Mouse (Mus musculus) G1E (cell line): Measurements from ENCODE around the gene Lpo. TPM values are rescaled to one million over a fixed set of nuclear protein-coding genes. Genes with fewer than 3 reads are reported as not detected.
"Not testable (repeated sequence)": the region's sequence is repeated elsewhere in the genome, so short reads cannot be mapped to it uniquely, and the experiment has no call there.

ENCODE experiments used
- ATAC-seq: 2 replicates; pipeline ENCODE4 v1.8.0; 2016; ENCODE audit warnings: mild to moderate bottlenecking; ENCODE audit not compliant: insufficient number of reproducible peaks, poor library complexity, low FRiP score, severe bottlenecking; ENCODE audit errors: extremely low read depth
- DNase-seq: peaks from one replicate; pipeline ENCODE4 v3.0.0; 2012; ENCODE audit warnings: low spot score
- H3K27me3 ChIP-seq: 2 replicates; pipeline ENCODE4 v1.6.1; 2012; ENCODE audit warnings: mild to moderate bottlenecking, low read length, inconsistent platforms; ENCODE audit not compliant: insufficient read depth
- H3K36me3 ChIP-seq: replicated peaks from 2 replicates; pipeline ENCODE3; 2012; ENCODE audit warnings: mild to moderate bottlenecking, inconsistent platforms
- H3K4me1 ChIP-seq: 2 replicates; pipeline ENCODE4 v1.6.1; 2012; ENCODE audit warnings: low read depth, low read length, inconsistent platforms, mixed read lengths; ENCODE audit not compliant: insufficient read depth
- H3K4me3 ChIP-seq: 2 replicates; pipeline ENCODE4 v1.5.1; 2012; ENCODE audit warnings: low read depth, mild to moderate bottlenecking, inconsistent platforms, low read length, moderate library complexity, mixed read lengths
- H3K9me3 ChIP-seq: replicated peaks from 2 replicates; pipeline ENCODE4 v1.6.1; 2012; ENCODE audit warnings: inconsistent platforms
- CTCF ChIP-seq: IDR thresholded peaks from 2 replicates; pipeline ENCODE4 v1.5.1; 2012; ENCODE audit warnings: low read depth, low read length, inconsistent platforms, mixed read lengths
- GATA1 ChIP-seq: IDR thresholded peaks from 2 replicates; pipeline ENCODE4 v1.6.1; 2012; ENCODE audit warnings: borderline replicate concordance, low read length, inconsistent platforms, mixed read lengths
- GATA2 ChIP-seq: IDR thresholded peaks from 2 replicates; pipeline ENCODE4 v1.6.1; 2012; ENCODE audit warnings: low read depth, low read length, inconsistent platforms, borderline replicate concordance
- POLR2AphosphoS5 ChIP-seq: IDR thresholded peaks from 2 replicates; pipeline ENCODE4 v1.6.1; 2012; ENCODE audit warnings: low read depth, low read length, inconsistent platforms; ENCODE audit not compliant: insufficient replicate concordance
- TAL1 ChIP-seq: conservative IDR thresholded peaks from 2 replicates; pipeline ENCODE4 v1.6.1; 2012; ENCODE audit warnings: low read depth, low read length, inconsistent platforms, mixed read lengths
- polyA plus RNA-seq: library from polyadenylated mRNA; stranded (reverse); fragments of >175 nt; gene quantifications from 2 replicates; pipeline ENCODE4 v1.2.3, GENCODE M21; 2012
- total RNA-seq, 2 experiments: library from RNA; stranded (forward) in 1 of 2; stranded (reverse) in 1 of 2; fragments of 200-1000 nt in 1 of 2; fragments of >200 nt in 1 of 2; fragmentation: Nextera tagmentation in 1 of 2; gene quantifications; 2 replicates each; pipeline ENCODE4 v1.2.3; 2014 to 2017

Lpo gene
- total RNA-seq (2014; fragmentation: Nextera tagmentation): not detected in 2 replicates
- total RNA-seq (2017): not detected in 2 replicates
- not detected in 2 replicates for polyA plus RNA-seq

- H3K27me3 ChIP-seq: peaks cover 9% of the 10 kb centered on the region
- no peak for DNase-seq
These were observed at the start of gene Lpo for GRCm38 (mm10) chr11:87828239-87828900. TSS of gene Lpo (minus strand) at chr11:87828289.

GRCm38 (mm10) chr11:87875436-87875835 lies 47.3 kb upstream of the Lpo start, which contains the start of gene Epx:
TSS of gene Epx (minus strand) at chr11:87875536.
- Histone ChIP-seq H3K4me3 (no peak within 1 kb of the TSS), H3K36me3 (no peaks in the 10 kb centered on the region), H3K4me1 (no peaks in the 10 kb centered on the region), H3K9me3 (no peaks in the 10 kb centered on the region), H3K27me3 (peaks cover 30% of the 10 kb centered on the region)
- ATAC-seq (no peak), DNase-seq (no peak)
- TF ChIP-seq CTCF (no peak), GATA1 (no peak), GATA2 (no peak), POLR2AphosphoS5 (no peak), TAL1 (no peak)

More at GRCm38 (mm10) chr11:87828239-87828900, at the start of gene Lpo:
- no peaks in the 10 kb centered on the region for H3K36me3 ChIP-seq
- no peak for ATAC-seq
- no peak for TF ChIP-seq GATA2
- no peak for TF ChIP-seq GATA1
- TF ChIP-seq POLR2AphosphoS5: no peak
- TF ChIP-seq TAL1: no peak
- no peak for TF ChIP-seq CTCF
- H3K9me3 ChIP-seq: no peaks in the 10 kb centered on the region
- no peaks in the 10 kb centered on the region for H3K4me1 ChIP-seq
- no peak within 1 kb of the TSS for H3K4me3 ChIP-seq

DNA sequence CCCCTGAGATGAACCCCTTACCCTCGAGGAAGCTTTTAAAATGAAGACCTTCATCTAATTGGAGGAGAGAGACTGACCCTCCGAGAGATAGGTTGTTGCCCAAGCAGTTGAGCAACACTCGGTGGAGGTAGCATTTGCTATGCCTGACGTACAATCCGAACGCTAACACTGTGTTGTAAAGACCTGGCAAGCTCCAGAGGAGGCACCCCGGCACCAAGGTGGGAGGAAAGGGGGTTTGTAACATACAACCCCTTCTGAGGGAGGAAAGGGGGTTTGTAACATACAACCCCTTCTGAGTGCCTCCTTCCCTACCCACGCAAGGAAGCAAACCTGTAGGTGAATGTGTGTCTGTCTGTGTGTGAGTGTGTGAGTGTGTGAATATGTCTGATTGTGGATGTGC lies 43.7 kb upstream of the Lpo start:
- Histone ChIP-seq H3K36me3 (no peaks in the 10 kb centered on the region), H3K4me1 (no peaks in the 10 kb centered on the region), H3K4me3 (no peak overlapping the region), H3K27me3 (peaks cover 22% of the 10 kb centered on the region), H3K9me3 (no peaks in the 10 kb centered on the region)
- no peak for DNase-seq
- no peak for ATAC-seq
- TF ChIP-seq GATA1 (no peak), GATA2 (no peak), TAL1 (no peak), CTCF (no peak), POLR2AphosphoS5 (no peak)

DNA sequence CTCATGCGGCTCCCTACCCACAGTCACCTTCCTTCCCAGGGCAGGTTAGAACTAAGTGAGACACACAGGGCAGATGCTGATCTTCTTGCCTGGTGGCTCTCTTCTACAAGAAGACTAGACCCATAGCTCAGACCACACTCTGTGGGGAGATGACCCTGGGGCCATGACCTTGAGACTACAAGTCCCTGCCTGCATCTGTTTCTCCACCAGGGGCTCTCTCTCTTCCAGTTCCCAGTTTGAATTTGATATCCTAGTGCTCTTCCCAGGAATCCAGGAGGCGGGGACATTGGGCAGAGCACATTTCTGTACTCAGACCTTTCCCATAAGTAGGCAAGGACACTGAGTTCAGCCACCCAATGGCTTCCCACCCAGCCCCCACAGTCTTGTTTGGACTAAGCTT lies 42.0 kb upstream of the Lpo start:
- Histone ChIP-seq H3K27me3 (peaks cover 15% of the 10 kb centered on the region; the same call in 1 of the 2 replicates), H3K36me3 (no peaks in the 10 kb centered on the region), H3K4me3 (no peak overlapping the region), H3K4me1 (no peaks in the 10 kb centered on the region), H3K9me3 (no peaks in the 10 kb centered on the region)
- no peak for DNase-seq
- no peak for ATAC-seq
- TF ChIP-seq GATA2: no peak
- no peak for TF ChIP-seq GATA1
- no peak for TF ChIP-seq POLR2AphosphoS5
- no peak for TF ChIP-seq TAL1

GRCm38 (mm10) chr11:87866891-87867290 lies 38.8 kb upstream of the Lpo start:
- H3K27me3 ChIP-seq: peaks cover 13% of the 10 kb centered on the region; the same call in 1 of the 2 replicates
- H3K4me1 ChIP-seq, H3K4me3 ChIP-seq, H3K9me3 ChIP-seq, DNase-seq, ATAC-seq: not testable (repeated sequence)
- peaks cover 12% of the 10 kb centered on the region for H3K36me3 ChIP-seq

DNA sequence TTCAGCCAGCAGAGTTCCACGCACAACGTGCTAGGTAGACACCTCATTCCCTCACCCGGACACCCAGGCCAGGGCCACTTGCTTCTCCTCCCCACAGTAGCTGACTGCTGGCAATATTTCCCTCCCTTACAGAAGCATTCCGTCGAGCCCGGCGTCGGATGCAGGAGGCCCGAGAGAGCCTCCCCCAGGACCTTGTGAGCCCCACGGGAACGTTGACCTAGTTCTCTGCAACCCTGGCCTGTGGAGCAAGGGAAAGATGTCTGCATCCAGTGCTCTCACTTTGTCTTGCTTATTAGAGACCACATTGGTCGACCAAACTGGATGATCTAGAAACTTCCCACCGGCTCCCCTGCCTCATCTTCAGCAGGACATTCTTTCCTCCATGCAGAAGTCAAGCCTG lies 34.7 kb upstream of the Lpo start:
- DNase-seq (no peak), ATAC-seq (no peak)
- TF ChIP-seq POLR2AphosphoS5 (no peak), GATA1 (no peak), GATA2 (no peak), CTCF (no peak), TAL1 (no peak)
- no peak overlapping the region for H3K4me3 ChIP-seq
- H3K36me3 ChIP-seq: peaks cover 40% of the 10 kb centered on the region
- no peaks in the 10 kb centered on the region for H3K9me3 ChIP-seq
- no peaks in the 10 kb centered on the region for H3K4me1 ChIP-seq
- H3K27me3 ChIP-seq: peaks cover 7% of the 10 kb centered on the region; the same call in 1 of the 2 replicates
